Mouse (Mus musculus): ENCODE results near the gene Begain. TPM values are rescaled to one million over a fixed set of nuclear protein-coding genes. Genes with fewer than 3 reads are reported as not detected.

Begain gene
- total RNA-seq, 2 experiments from 2014 or later, result 164 to 172 TPM

GRCm38 (mm10) chr12:109067561-109068135 lies 369 bp downstream of the Begain start:
- intact Hi-C loops (cut with DNase I), result loop anchor here (5.0 kb wide), 1 partner anchor 325 kb away; no protein-coding TSS in a partner anchor
- peak; percentile 52 to 62 for DNase-seq (ENCODE audit: low spot score in 2 of 2)

- no peak for DNase-seq (ENCODE audit: low spot score in 2 of 2)
- intact Hi-C loops (cut with DNase I), result no loop called here
These were observed 9.4 kb downstream of the Begain start for GRCm38 (mm10) chr12:109058660-109059059.

- DNase-seq (ENCODE audit: low spot score in 2 of 2), result no peak
- intact Hi-C loops (cut with DNase I), result no loop called here
These were observed 10.3 kb downstream of the Begain start for GRCm38 (mm10) chr12:109057736-109058135.

- DNase-seq (ENCODE audit: low spot score in 2 of 2), result no peak
- intact Hi-C loops (cut with DNase I), result no loop called here
These were observed 14.8 kb downstream of the Begain start for GRCm38 (mm10) chr12:109053020-109053806.

GRCm38 (mm10) chr12:109049949-109050348 lies 18.1 kb downstream of the Begain start:
- intact Hi-C loops (cut with DNase I), result no loop called here
- DNase-seq (ENCODE audit: low spot score in 2 of 2), result no peak

- intact Hi-C loops (cut with DNase I), result no loop called here
These were observed 22.4 kb downstream of the Begain start for GRCm38 (mm10) chr12:109045581-109045980.

GRCm38 (mm10) chr12:109044497-109044896 lies 23.5 kb downstream of the Begain start:
- no peak for DNase-seq (ENCODE audit: low spot score in 2 of 2)
- intact Hi-C loops (cut with DNase I), result no loop called here

More at GRCm38 (mm10) chr12:109045581-109045980, 22.4 kb downstream of the Begain start:
- peak in 1 of 2 experiments; percentile 17 for DNase-seq (ENCODE audit: low spot score in 2 of 2)

- intact Hi-C loops (cut with DNase I), result no loop called here
These were observed 28.7 kb downstream of the Begain start for GRCm38 (mm10) chr12:109039311-109039710.

GRCm38 (mm10) chr12:109038179-109038819 lies 29.7 kb downstream of the Begain start:
- intact Hi-C loops (cut with DNase I), result no loop called here
- DNase-seq (ENCODE audit: low spot score in 2 of 2), result peak in 1 of 2 experiments; percentile 19

More at GRCm38 (mm10) chr12:109039311-109039710, 28.7 kb downstream of the Begain start:
- peak; percentile 48 to 55 for DNase-seq (ENCODE audit: low spot score in 2 of 2)

- intact Hi-C loops (cut with DNase I), result no loop called here
- no peak for DNase-seq (ENCODE audit: low spot score in 2 of 2)
These were observed 31.0 kb downstream of the Begain start for GRCm38 (mm10) chr12:109037026-109037425.

GRCm38 (mm10) chr12:109023780-109024179 lies 44.2 kb downstream of the Begain start:
- DNase-seq (ENCODE audit: low spot score in 2 of 2), result no peak

GRCm38 (mm10) chr12:109022966-109023365 lies 45.1 kb downstream of the Begain start:
- DNase-seq (ENCODE audit: low spot score in 2 of 2), result no peak
- intact Hi-C loops (cut with DNase I), result no loop called here

More at GRCm38 (mm10) chr12:109023780-109024179, 44.2 kb downstream of the Begain start:
- intact Hi-C loops (cut with DNase I), result no loop called here

- DNase-seq (ENCODE audit: low spot score in 2 of 2), result no peak
- intact Hi-C loops (cut with DNase I), result no loop called here
These were observed 45.8 kb downstream of the Begain start for GRCm38 (mm10) chr12:109022181-109022691.

GRCm38 (mm10) chr12:109010070-109010649 lies 57.9 kb downstream of the Begain start:
- intact Hi-C loops (cut with DNase I), result no loop called here
- peak in 1 of 2 experiments; percentile 23 for DNase-seq (ENCODE audit: low spot score in 2 of 2)

GRCm38 (mm10) chr12:109002978-109003377 lies 65.0 kb downstream of the Begain start:
- intact Hi-C loops (cut with DNase I), result no loop called here
- no peak for DNase-seq (ENCODE audit: low spot score in 2 of 2)

GRCm38 (mm10) chr12:108997249-108997648 lies 70.8 kb downstream of the Begain start:
- peak; percentile 19 to 35 for DNase-seq (ENCODE audit: low spot score in 2 of 2)
- intact Hi-C loops (cut with DNase I), result no loop called here

- no peak for DNase-seq (ENCODE audit: low spot score in 2 of 2)
- intact Hi-C loops (cut with DNase I), result no loop called here
These were observed 71.9 kb downstream of the Begain start for GRCm38 (mm10) chr12:108995976-108996636.

GRCm38 (mm10) chr12:108994436-108995031 lies 73.5 kb downstream of the Begain start:
- peak; percentile 52 to 54 for DNase-seq (ENCODE audit: low spot score in 2 of 2)
- intact Hi-C loops (cut with DNase I), result no loop called here

GRCm38 (mm10) chr12:108993046-108993445 lies 75.0 kb downstream of the Begain start:
- intact Hi-C loops (cut with DNase I), result no loop called here
- DNase-seq (ENCODE audit: low spot score in 2 of 2), result no peak

Data from left cerebral cortex, postnatal 14 days (tissue).